Mouse (Mus musculus) stomach, postnatal 0 days (tissue): Measurements from ENCODE around the gene Ptprg. TPM values are rescaled to one million over a fixed set of nuclear protein-coding genes. Genes with fewer than 3 reads are reported as not detected.
A peak's percentile ranks its signal among the peaks of the same experiment; 100 is the strongest.
"Not testable (repeated sequence)": the region's sequence is repeated elsewhere in the genome, so short reads cannot be mapped to it uniquely, and the experiment has no call there.

Experiments
- ATAC-seq: fragments of 200-750 bp; cut with Nextera tagmentation; 2 replicates; pipeline ENCODE4 v1.8.0; 2017; ENCODE audit not compliant: low FRiP score, low TSS enrichment
- DNase-seq: peaks from one replicate; pipeline ENCODE4 v3.0.0-alpha.2; 2016; ENCODE audit warnings: low spot score
- H3K27ac ChIP-seq: fragments of 300-500 bp; sonication (generic); replicated peaks from 2 replicates; pipeline ENCODE4 v1.5.1; 2014; ENCODE audit warnings: mild to moderate bottlenecking, control low read depth
- H3K27me3 ChIP-seq: fragments of 300-500 bp; sonication (generic); 2 replicates; pipeline ENCODE4 v1.6.1; 2014; ENCODE audit warnings: low read length; ENCODE audit not compliant: control insufficient read depth, insufficient read depth
- H3K36me3 ChIP-seq: fragments of 300-500 bp; sonication (generic); 2 replicates; pipeline ENCODE4 v1.6.1; 2014; ENCODE audit warnings: low read length, mixed read lengths; ENCODE audit not compliant: control insufficient read depth, insufficient read depth
- H3K4me1 ChIP-seq: fragments of 300-500 bp; sonication (generic); replicated peaks from 2 replicates; pipeline ENCODE4 v1.6.1; 2014; ENCODE audit warnings: antibody characterized with exemption; ENCODE audit not compliant: control insufficient read depth, insufficient read depth
- H3K4me2 ChIP-seq: fragments of 300-500 bp; sonication (generic); replicated peaks from 2 replicates; pipeline ENCODE4 v1.6.1; 2014; ENCODE audit warnings: low read depth, mild to moderate bottlenecking, control low read depth, moderate library complexity
- H3K4me3 ChIP-seq: fragments of 300-500 bp; sonication (generic); 2 replicates; pipeline ENCODE4 v1.5.1; 2014; ENCODE audit warnings: low read depth, low read length, control low read depth
- H3K9ac ChIP-seq: fragments of 300-500 bp; sonication (generic); 2 replicates; pipeline ENCODE4 v1.6.1; 2014; ENCODE audit warnings: mild to moderate bottlenecking, low read length, control low read depth, mixed read lengths
- H3K9me3 ChIP-seq: fragments of 300-500 bp; sonication (generic); 2 replicates; pipeline ENCODE4 v1.6.1; 2016; ENCODE audit warnings: low read length; ENCODE audit not compliant: control insufficient read depth
- CTCF ChIP-seq: IDR thresholded peaks from 2 replicates; pipeline ENCODE4 v1.5.1; 2016; ENCODE audit warnings: antibody characterized with exemption, low read depth, mild to moderate bottlenecking, moderate library complexity
- EP300 ChIP-seq: optimal IDR thresholded peaks from 2 replicates; pipeline ENCODE3; 2016; ENCODE audit warnings: antibody characterized with exemption
- WGBS: fragments of 180-500 bp; shearing (Covaris S2); extraction: QIAGEN DNeasy Blood & Tissue Kit; methylation state at CpG from one replicate; pipeline ENCODE4 v1.1.7; 2014; 5-methylcytosine and 5-hydroxymethylcytosine counted together
- polyA plus RNA-seq: library from polyadenylated mRNA; unstranded; fragments of >200 nt; fragmentation: Nextera tagmentation; extraction: Ambion mirVana; gene quantifications from 2 replicates; pipeline ENCODE4 v1.2.1, GENCODE M21; 2015

Gene Ptprg
- polyA plus RNA-seq, 1 experiment from 2014 or later: 6.2 TPM

- DNase-seq: no peak
- H3K27me3 ChIP-seq: no peaks in the 10 kb centered on the region
- TF ChIP-seq CTCF (no peak), EP300 (no peak)
- ATAC-seq: no peak
- no peaks in the 10 kb centered on the region for H3K36me3 ChIP-seq
- 67% methylated on average over 4 of the region's 4 CpGs for WGBS
- H3K9me3 ChIP-seq: no peaks in the 10 kb centered on the region
- H3K27ac ChIP-seq: no peak overlapping the region
- H3K4me3 ChIP-seq: no peak overlapping the region
- H3K4me2 ChIP-seq: no peak overlapping the region
- no peak overlapping the region for H3K9ac ChIP-seq
- no peaks in the 10 kb centered on the region for H3K4me1 ChIP-seq
Measured at GRCm38 (mm10) chr14:11802355-11803035, 249.2 kb downstream of the Ptprg start.

GRCm38 (mm10) chr14:11806674-11807073, 253.3 kb downstream of the Ptprg start:
- no peak for ATAC-seq
- no peak overlapping the region for H3K9ac ChIP-seq
- H3K27me3 ChIP-seq: no peaks in the 10 kb centered on the region
- no peaks in the 10 kb centered on the region for H3K36me3 ChIP-seq
- no peaks in the 10 kb centered on the region for H3K4me1 ChIP-seq
- TF ChIP-seq EP300: no peak
- peak; percentile 52 for TF ChIP-seq CTCF
- H3K4me3 ChIP-seq: no peak overlapping the region
- 30% methylated on average over 5 of the region's 5 CpGs for whole genome bisulfite sequencing
- DNase-seq: no peak
- H3K27ac ChIP-seq: no peak overlapping the region
- no peak overlapping the region for H3K4me2 ChIP-seq
- H3K9me3 ChIP-seq: no peaks in the 10 kb centered on the region

- Histone ChIP-seq H3K4me1 (no peaks in the 10 kb centered on the region), H3K36me3 (no peaks in the 10 kb centered on the region), H3K27me3 (no peaks in the 10 kb centered on the region), H3K27ac (no peak overlapping the region), H3K9me3 (no peaks in the 10 kb centered on the region), H3K9ac (no peak overlapping the region), H3K4me3 (no peak overlapping the region), H3K4me2 (no peak overlapping the region)
- TF ChIP-seq EP300 (no peak), CTCF (no peak)
- 70% methylated on average over 4 of the region's 4 CpGs for WGBS
- ATAC-seq (no peak), DNase-seq (no peak)
Measured at GRCm38 (mm10) chr14:11807465-11807864, 254.1 kb downstream of the Ptprg start.

GRCm38 (mm10) chr14:11811142-11811761, 257.9 kb downstream of the Ptprg start:
- no peak overlapping the region for H3K4me2 ChIP-seq
- H3K4me1 ChIP-seq: no peaks in the 10 kb centered on the region
- TF ChIP-seq CTCF: no peak
- TF ChIP-seq EP300: no peak
- no peak for ATAC-seq
- 45% methylated on average over 7 of the region's 7 CpGs for WGBS
- DNase-seq: no peak
- no peak overlapping the region for H3K9ac ChIP-seq
- no peaks in the 10 kb centered on the region for H3K27me3 ChIP-seq
- H3K27ac ChIP-seq: no peak overlapping the region
- H3K36me3 ChIP-seq: no peaks in the 10 kb centered on the region
- no peaks in the 10 kb centered on the region for H3K9me3 ChIP-seq
- H3K4me3 ChIP-seq: no peak overlapping the region

GRCm38 (mm10) chr14:11812291-11812690, 259.0 kb downstream of the Ptprg start:
- TF ChIP-seq CTCF (no peak), EP300 (no peak)
- WGBS: 92% methylated on average over 7 of the region's 7 CpGs
- Histone ChIP-seq H3K27ac (no peak overlapping the region), H3K4me3 (no peak overlapping the region), H3K27me3 (no peaks in the 10 kb centered on the region), H3K9ac (no peak overlapping the region), H3K9me3 (no peaks in the 10 kb centered on the region), H3K4me1 (no peaks in the 10 kb centered on the region), H3K4me2 (no peak overlapping the region), H3K36me3 (no peaks in the 10 kb centered on the region)
- no peak for ATAC-seq
- DNase-seq: no peak

GRCm38 (mm10) chr14:11814811-11815210, 261.5 kb downstream of the Ptprg start:
- H3K4me1 ChIP-seq, H3K36me3 ChIP-seq, H3K27ac ChIP-seq, H3K4me2 ChIP-seq, ATAC-seq, H3K9me3 ChIP-seq, H3K4me3 ChIP-seq, H3K27me3 ChIP-seq, H3K9ac ChIP-seq, DNase-seq: not testable (repeated sequence)
- WGBS: 54% methylated on average over 4 of the region's 4 CpGs
